Mouse (Mus musculus): ENCODE data around the gene Snapc1. TPM values are rescaled to one million over a fixed set of nuclear protein-coding genes. Genes with fewer than 3 reads are reported as not detected.

The Snapc1 gene
- polyA plus RNA-seq, 1 experiment = 7.1 TPM

GRCm38 (mm10) chr12:74014739-74015270 is 50.5 kb downstream of the Snapc1 start:
- TF ChIP-seq POLR2A (IDR thresholded peaks at IDR 0.05; ENCODE audit: control insufficient read depth, low read depth, low read length) (no peak), CTCF (IDR thresholded peaks at IDR 0.05; ENCODE audit: control insufficient read depth, insufficient read depth, insufficient replicate concordance, low read depth, low read length) (no peak; the same call in 1 of the 2 replicates)
- Histone ChIP-seq H3K36me3 (ENCODE audit: control insufficient read depth, insufficient read depth, low read length) (no peaks in the 10 kb centered on the region), H3K27me3 (ENCODE audit: control insufficient read depth, insufficient read depth, low read length) (no peaks in the 10 kb centered on the region), H3K27ac (ENCODE audit: control insufficient read depth, insufficient read depth, low read depth, low read length) (no peak overlapping the region), H3K4me3 (ENCODE audit: control insufficient read depth, low read depth, low read length) (no peak overlapping the region), H3K4me1 (ENCODE audit: control insufficient read depth, insufficient read depth, low read length) (no peaks in the 10 kb centered on the region)

- Histone ChIP-seq H3K27me3 (ENCODE audit: control insufficient read depth, insufficient read depth, low read length) (no peaks in the 10 kb centered on the region), H3K4me3 (ENCODE audit: control insufficient read depth, low read depth, low read length) (no peak overlapping the region), H3K36me3 (ENCODE audit: control insufficient read depth, insufficient read depth, low read length) (no peaks in the 10 kb centered on the region), H3K27ac (ENCODE audit: control insufficient read depth, insufficient read depth, low read depth, low read length) (no peak overlapping the region), H3K4me1 (ENCODE audit: control insufficient read depth, insufficient read depth, low read length) (no peaks in the 10 kb centered on the region)
- TF ChIP-seq POLR2A (IDR thresholded peaks at IDR 0.05; ENCODE audit: control insufficient read depth, low read depth, low read length) = no peak
- TF ChIP-seq CTCF (IDR thresholded peaks at IDR 0.05; ENCODE audit: control insufficient read depth, insufficient read depth, insufficient replicate concordance, low read depth, low read length) = no peak
These were observed 51.2 kb downstream of the Snapc1 start for GRCm38 (mm10) chr12:74015491-74015890.

- no peak overlapping the region for H3K27ac ChIP-seq (ENCODE audit: control insufficient read depth, insufficient read depth, low read depth, low read length)
- TF ChIP-seq CTCF (IDR thresholded peaks at IDR 0.05; ENCODE audit: control insufficient read depth, insufficient read depth, insufficient replicate concordance, low read depth, low read length) (no peak), POLR2A (IDR thresholded peaks at IDR 0.05; ENCODE audit: control insufficient read depth, low read depth, low read length) (no peak)
- no peaks in the 10 kb centered on the region for H3K4me1 ChIP-seq (ENCODE audit: control insufficient read depth, insufficient read depth, low read length)
- H3K36me3 ChIP-seq (ENCODE audit: control insufficient read depth, insufficient read depth, low read length) = no peaks in the 10 kb centered on the region
- no peak overlapping the region for H3K4me3 ChIP-seq (ENCODE audit: control insufficient read depth, low read depth, low read length)
- no peaks in the 10 kb centered on the region for H3K27me3 ChIP-seq (ENCODE audit: control insufficient read depth, insufficient read depth, low read length)
These were observed 59.0 kb downstream of the Snapc1 start for GRCm38 (mm10) chr12:74023260-74023659.

- Histone ChIP-seq H3K27ac (ENCODE audit: control insufficient read depth, insufficient read depth, low read depth, low read length) (no peak overlapping the region), H3K4me3 (ENCODE audit: control insufficient read depth, low read depth, low read length) (no peak overlapping the region), H3K27me3 (ENCODE audit: control insufficient read depth, insufficient read depth, low read length) (no peaks in the 10 kb centered on the region), H3K36me3 (ENCODE audit: control insufficient read depth, insufficient read depth, low read length) (no peaks in the 10 kb centered on the region), H3K4me1 (ENCODE audit: control insufficient read depth, insufficient read depth, low read length) (no peaks in the 10 kb centered on the region)
- TF ChIP-seq POLR2A (IDR thresholded peaks at IDR 0.05; ENCODE audit: control insufficient read depth, low read depth, low read length) (no peak), CTCF (IDR thresholded peaks at IDR 0.05; ENCODE audit: control insufficient read depth, insufficient read depth, insufficient replicate concordance, low read depth, low read length) (no peak)
These were observed 60.6 kb downstream of the Snapc1 start for GRCm38 (mm10) chr12:74024912-74025311.

Other genes with a start within 250 kb of the Snapc1 start
- gene Hif1a, start 63.1 kb upstream of the Snapc1 start, polyA plus RNA-seq (2012; rRNA removed) = 4.7 and 5.6 TPM in 2 replicates
- gene Gm49321, start 26.8 kb upstream of the Snapc1 start, polyA plus RNA-seq (2012; rRNA removed) = 0.70 TPM in 1 of 2 replicates, not detected in the other
- 0.14 and 0.61 TPM in 2 replicates for gene Syt16, start 33.2 kb downstream of the Snapc1 start, polyA plus RNA-seq (2012; rRNA removed)

All from testis, adult 2 months (tissue).